Mouse (Mus musculus) lung, postnatal 0 days (tissue): ENCODE results near the gene Scap. TPM values are rescaled to one million over a fixed set of nuclear protein-coding genes. Genes with fewer than 3 reads are reported as not detected.
A peak's percentile ranks its signal among the peaks of the same experiment; 100 is the strongest.
"Not testable (repeated sequence)": the region's sequence is repeated elsewhere in the genome, so short reads cannot be mapped to it uniquely, and the experiment has no call there.

ENCODE experiments used
- ATAC-seq: fragments of 200-750 bp; cut with Nextera tagmentation; 2 replicates; pipeline ENCODE4 v1.8.0; 2017; ENCODE audit warnings: moderate library complexity
- DNase-seq: peaks from one replicate; pipeline ENCODE4 v3.0.0-alpha.2; 2016; ENCODE audit warnings: low spot score
- H3K27ac ChIP-seq: fragments of 300-500 bp; sonication (generic); 2 replicates; pipeline ENCODE4 v1.5.1; 2014; ENCODE audit warnings: antibody characterized with exemption, mild to moderate bottlenecking, low read length, mixed read lengths
- H3K27me3 ChIP-seq: fragments of 300-500 bp; sonication (generic); replicated peaks from 2 replicates; pipeline ENCODE4 v1.6.1; 2014; ENCODE audit warnings: low read length, mixed read lengths; ENCODE audit not compliant: insufficient read depth
- H3K36me3 ChIP-seq: fragments of 300-500 bp; sonication (generic); 2 replicates; pipeline ENCODE4 v1.6.1; 2014; ENCODE audit warnings: low read length, mixed read lengths; ENCODE audit not compliant: insufficient read depth
- H3K4me1 ChIP-seq: fragments of 300-500 bp; sonication (generic); 2 replicates; pipeline ENCODE4 v1.6.1; 2014; ENCODE audit warnings: antibody characterized with exemption, low read depth, low read length, mixed read lengths; ENCODE audit not compliant: insufficient read depth
- H3K4me2 ChIP-seq: fragments of 300-500 bp; sonication (generic); replicated peaks from 2 replicates; pipeline ENCODE4 v1.6.1; 2014; ENCODE audit warnings: low read depth, mild to moderate bottlenecking, low read length, moderate library complexity, mixed read lengths
- H3K4me3 ChIP-seq: fragments of 300-500 bp; sonication (generic); 2 replicates; pipeline ENCODE4 v1.5.1; 2014; ENCODE audit warnings: low read depth, low read length
- H3K9ac ChIP-seq: fragments of 300-500 bp; sonication (generic); replicated peaks from 2 replicates; pipeline ENCODE4 v1.6.1; 2014; ENCODE audit warnings: low read depth, mild to moderate bottlenecking
- H3K9me3 ChIP-seq: fragments of 300-500 bp; sonication (generic); 2 replicates; pipeline ENCODE4 v1.6.1; 2016; ENCODE audit warnings: low read length, mixed read lengths
- CTCF ChIP-seq: IDR thresholded peaks from 2 replicates; pipeline ENCODE4 v1.5.1; 2016; ENCODE audit warnings: antibody characterized with exemption, mild to moderate bottlenecking
- EP300 ChIP-seq: IDR thresholded peaks from 2 replicates; pipeline ENCODE4 v1.6.1; 2016; ENCODE audit warnings: antibody characterized with exemption, mild to moderate bottlenecking, control low read depth
- WGBS: fragments of 180-500 bp; shearing (Covaris S2); extraction: QIAGEN DNeasy Blood & Tissue Kit; methylation state at CpG from one replicate; pipeline ENCODE4 v1.1.7; 2014; 5-methylcytosine and 5-hydroxymethylcytosine counted together
- polyA plus RNA-seq: library from polyadenylated mRNA; unstranded; fragments of >200 nt; fragmentation: Nextera tagmentation; extraction: Ambion mirVana; gene quantifications from 2 replicates; pipeline ENCODE4 v1.2.1, GENCODE M21; 2015

Gene Scap
- polyA plus RNA-seq, 1 experiment from 2014 or later = 18.1 TPM

- Histone ChIP-seq H3K9me3 (no peaks in the 10 kb centered on the region), H3K4me2 (no peak overlapping the region), H3K4me3 (no peak overlapping the region), H3K27me3 (no peaks in the 10 kb centered on the region), H3K4me1 (no peaks in the 10 kb centered on the region), H3K27ac (no peak overlapping the region), H3K9ac (no peak overlapping the region), H3K36me3 (peaks cover 49% of the 10 kb centered on the region; the same call in 1 of the 2 replicates)
- WGBS = 94% methylated on average over 7 of the region's 7 CpGs
- ATAC-seq (no peak), DNase-seq (no peak)
- TF ChIP-seq CTCF = no peak
- TF ChIP-seq EP300 = no peak
Measured at GRCm38 (mm10) chr9:110388011-110388410, 54.9 kb downstream of the Scap start.

GRCm38 (mm10) chr9:110390843-110391242, 57.8 kb downstream of the Scap start:
- no peak for ATAC-seq
- no peak for TF ChIP-seq CTCF
- no peak for TF ChIP-seq EP300
- H3K36me3 ChIP-seq = peaks cover 56% of the 10 kb centered on the region; the same call in 1 of the 2 replicates

GRCm38 (mm10) chr9:110393295-110393694, 60.2 kb downstream of the Scap start:
- DNase-seq = no peak

More at GRCm38 (mm10) chr9:110390843-110391242, 57.8 kb downstream of the Scap start:
- H3K9ac ChIP-seq = no peak overlapping the region
- no peak overlapping the region for H3K4me3 ChIP-seq
- H3K27me3 ChIP-seq = no peaks in the 10 kb centered on the region
- H3K4me1 ChIP-seq = no peaks in the 10 kb centered on the region
- H3K27ac ChIP-seq = no peak overlapping the region
- 96% methylated on average over 3 of the region's 3 CpGs for WGBS
- DNase-seq = no peak
- H3K9me3 ChIP-seq = no peaks in the 10 kb centered on the region
- no peak overlapping the region for H3K4me2 ChIP-seq

GRCm38 (mm10) chr9:110400650-110401049, 67.6 kb downstream of the Scap start:
- TF ChIP-seq CTCF (no peak), EP300 (no peak)
- Histone ChIP-seq H3K27ac (no peak overlapping the region), H3K4me2 (no peak overlapping the region), H3K27me3 (no peaks in the 10 kb centered on the region), H3K36me3 (no peaks in the 10 kb centered on the region), H3K4me1 (no peaks in the 10 kb centered on the region), H3K4me3 (no peak overlapping the region), H3K9ac (no peak overlapping the region), H3K9me3 (no peaks in the 10 kb centered on the region)
- WGBS = 76% methylated on average over 5 of the region's 5 CpGs
- DNase-seq = peak; percentile 40
- ATAC-seq = peak; percentile 67

More at GRCm38 (mm10) chr9:110393295-110393694, 60.2 kb downstream of the Scap start:
- ATAC-seq = no peak
- Histone ChIP-seq H3K27ac (no peak overlapping the region), H3K4me3 (no peak overlapping the region), H3K9me3 (no peaks in the 10 kb centered on the region), H3K27me3 (no peaks in the 10 kb centered on the region), H3K36me3 (peaks cover 35% of the 10 kb centered on the region; the same call in 1 of the 2 replicates), H3K9ac (no peak overlapping the region), H3K4me2 (no peak overlapping the region), H3K4me1 (no peaks in the 10 kb centered on the region)
- TF ChIP-seq CTCF (no peak), EP300 (no peak)
- WGBS = 81% methylated on average over 4 of the region's 4 CpGs

- TF ChIP-seq CTCF (no peak), EP300 (no peak)
- H3K9me3 ChIP-seq = no peaks in the 10 kb centered on the region
- 98% methylated on average over 2 of the region's 2 CpGs for WGBS
- H3K9ac ChIP-seq = no peak overlapping the region
- no peak overlapping the region for H3K4me3 ChIP-seq
- no peak overlapping the region for H3K27ac ChIP-seq
- H3K27me3 ChIP-seq = no peaks in the 10 kb centered on the region
- no peaks in the 10 kb centered on the region for H3K36me3 ChIP-seq
- no peak overlapping the region for H3K4me2 ChIP-seq
- no peak for ATAC-seq
- 0 out of 2 replicates have a peak, but pooled peaks cover 6% of the 10 kb centered on the region for H3K4me1 ChIP-seq
- no peak for DNase-seq
Measured at GRCm38 (mm10) chr9:110402731-110403130, 69.6 kb downstream of the Scap start.

GRCm38 (mm10) chr9:110403240-110403639, 70.2 kb downstream of the Scap start:
- H3K27ac ChIP-seq, H3K36me3 ChIP-seq, H3K4me1 ChIP-seq, H3K27me3 ChIP-seq, ATAC-seq, DNase-seq, H3K4me2 ChIP-seq, H3K9me3 ChIP-seq, H3K4me3 ChIP-seq, H3K9ac ChIP-seq: not testable (repeated sequence)
- TF ChIP-seq CTCF = peak; percentile 33
- 74% methylated on average over 4 of the region's 4 CpGs for WGBS
